Mouse (Mus musculus) liver, postnatal 0 days (tissue): ENCODE data around the gene Bach1.

ENCODE experiments used
- CTCF ChIP-seq: sonication (generic); IDR thresholded peaks from 2 replicates; pipeline ENCODE4 v1.5.1; 2016; ENCODE audit warnings: antibody characterized with exemption, low read depth
- EP300 ChIP-seq: IDR thresholded peaks from 2 replicates; pipeline ENCODE4 v1.6.1; 2016; ENCODE audit warnings: antibody characterized with exemption, low read depth, mild to moderate bottlenecking

DNA sequence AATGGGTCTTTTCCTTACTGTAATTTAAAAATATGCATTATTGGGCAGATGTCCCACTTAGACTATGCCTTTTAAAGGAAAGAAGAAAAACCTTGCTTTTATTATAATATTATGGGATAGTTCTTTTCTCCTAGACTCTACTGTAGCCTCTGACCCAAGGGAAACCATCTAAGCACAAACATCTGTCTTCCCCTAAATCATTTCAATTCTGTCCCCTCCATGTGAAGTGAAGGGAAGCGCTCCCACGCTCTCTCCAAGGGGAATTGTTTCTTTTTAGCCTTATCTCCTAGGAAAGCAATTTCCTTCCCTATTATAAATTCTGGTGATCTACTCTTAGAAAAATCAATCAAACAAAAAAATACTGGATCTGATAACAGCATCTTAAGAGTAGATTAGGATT, 71.8 kb downstream of the Bach1 start:
- TF ChIP-seq CTCF (no peak), EP300 (no peak)
